Mouse (Mus musculus) brain, adult 2 months (tissue): Measurements from ENCODE around the gene Pip4k2c.
"Not testable (repeated sequence)": the region's sequence is repeated elsewhere in the genome, so short reads cannot be mapped to it uniquely, and the experiment has no call there.

ENCODE experiments used
- DNase-seq: peaks from one replicate; pipeline ENCODE4 v3.0.0; 2011; ENCODE audit warnings: low read depth, low spot score

The Pip4k2c gene

GRCm38 (mm10) chr10:127170837-127171272 lies 40.5 kb downstream of the Pip4k2c start:
- peak; percentile 69 for DNase-seq

DNA sequence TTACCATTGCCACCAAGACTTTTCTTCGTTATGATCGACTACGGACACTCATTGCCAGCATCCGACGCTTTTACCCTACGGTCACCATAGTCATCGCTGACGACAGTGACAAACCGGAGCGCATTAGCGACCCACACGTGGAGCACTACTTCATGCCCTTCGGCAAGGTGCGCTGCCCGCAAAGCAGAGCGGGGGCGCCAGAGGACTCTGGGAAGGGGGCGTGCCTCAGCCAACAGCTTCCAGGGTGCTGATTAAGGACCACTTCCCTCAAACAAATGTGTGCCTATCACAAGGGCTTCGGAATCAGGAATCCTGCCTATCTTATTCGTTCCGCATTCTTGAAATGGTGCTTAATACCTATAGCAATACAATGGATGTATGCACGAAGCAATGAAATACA lies 41.4 kb downstream of the Pip4k2c start:
- no peak for DNase-seq

- DNase-seq = peak; percentile 59
These were observed 43.7 kb downstream of the Pip4k2c start for GRCm38 (mm10) chr10:127167614-127168192.

DNA sequence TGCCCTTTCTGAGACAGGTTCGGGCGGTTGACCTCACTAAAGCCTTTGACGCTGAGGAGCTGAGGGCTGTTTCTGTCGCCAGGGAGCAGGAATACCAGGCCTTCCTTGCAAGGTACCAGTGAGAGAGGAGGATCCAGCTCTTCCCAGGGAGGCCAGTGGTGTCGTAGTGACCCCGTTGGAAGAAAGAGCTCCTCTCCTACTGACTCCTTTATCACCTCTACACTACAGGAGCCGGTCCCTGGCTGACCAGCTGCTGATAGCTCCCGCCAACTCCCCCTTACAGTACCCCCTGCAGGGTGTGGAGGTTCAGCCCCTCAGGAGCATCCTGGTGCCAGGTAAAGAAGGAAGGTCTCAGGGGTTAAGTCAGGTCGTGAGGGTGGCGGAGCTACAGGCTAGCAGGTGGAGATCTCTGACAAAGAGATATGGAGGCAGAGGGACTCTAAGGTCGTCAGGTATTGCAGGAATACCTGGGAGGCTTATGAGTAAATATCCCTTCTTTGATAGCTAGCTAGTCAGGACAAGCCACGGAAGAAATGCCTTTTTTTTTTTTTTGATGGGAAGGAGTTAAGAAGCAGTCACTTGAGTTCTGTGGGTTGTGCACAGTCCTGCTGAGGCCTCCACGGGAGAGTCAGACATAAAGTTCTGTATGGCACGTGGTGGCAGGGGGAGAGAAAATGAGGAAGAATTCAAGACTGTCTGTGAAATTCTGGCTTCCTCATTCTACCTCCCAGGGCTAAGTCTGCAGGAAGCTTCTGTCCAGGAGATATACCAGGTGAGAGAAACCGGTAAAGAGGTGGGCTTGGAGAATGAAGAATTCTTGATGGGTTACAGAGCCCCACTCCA lies 44.4 kb downstream of the Pip4k2c start:
- DNase-seq = no peak

DNA sequence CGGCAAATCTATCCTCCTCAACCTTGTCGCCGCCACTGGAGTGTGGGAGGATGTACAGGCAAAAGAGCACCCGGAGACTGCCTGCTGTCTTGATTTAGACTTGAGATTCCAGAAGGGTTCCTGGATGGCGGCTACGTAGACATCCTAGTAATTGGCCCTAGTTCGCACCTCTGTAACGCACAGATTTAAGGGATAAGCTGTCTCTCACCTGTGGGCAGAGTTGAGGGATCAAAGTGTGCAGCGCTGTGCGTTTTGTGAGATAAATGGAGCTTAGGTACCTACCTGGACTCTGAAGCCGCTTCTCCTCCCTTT lies 45.0 kb downstream of the Pip4k2c start:
- DNase-seq = no peak

DNA sequence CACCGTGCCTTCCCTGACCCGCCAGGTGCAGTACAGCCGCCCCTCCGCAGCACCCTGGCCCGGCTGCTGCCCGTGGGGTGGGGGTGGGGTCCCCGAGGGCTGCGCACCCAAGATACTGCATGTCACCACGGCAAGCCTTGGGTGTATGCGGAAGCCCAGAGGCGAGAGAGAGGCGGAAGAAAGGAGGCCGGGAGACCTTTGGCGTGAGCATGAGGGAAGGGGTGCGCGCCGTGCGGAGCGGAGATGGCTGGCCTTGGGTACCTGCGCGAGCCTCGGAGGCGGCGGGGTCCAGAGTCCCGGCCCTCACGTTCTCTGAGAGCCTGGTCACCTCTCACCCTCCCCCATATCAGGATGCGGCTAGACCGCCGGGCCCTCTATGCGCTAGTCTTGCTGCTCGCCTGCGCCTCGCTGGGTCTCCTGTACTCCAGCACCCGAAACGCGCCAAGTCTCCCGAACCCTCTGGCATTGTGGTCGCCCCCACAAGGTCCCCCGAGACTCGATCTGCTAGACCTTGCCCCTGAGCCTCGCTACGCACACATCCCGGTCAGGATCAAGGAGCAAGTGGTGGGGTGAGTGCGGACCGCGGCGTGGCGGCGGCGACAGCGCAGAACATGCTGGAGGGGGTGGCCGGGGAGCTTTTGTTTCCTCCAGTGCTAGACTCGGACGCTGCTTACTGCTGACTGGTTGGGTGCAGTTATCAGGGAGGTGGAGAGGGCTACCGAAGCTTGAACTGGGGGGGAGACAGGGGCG lies 45.6 kb downstream of the Pip4k2c start:
- DNase-seq = peak; percentile 86

DNA sequence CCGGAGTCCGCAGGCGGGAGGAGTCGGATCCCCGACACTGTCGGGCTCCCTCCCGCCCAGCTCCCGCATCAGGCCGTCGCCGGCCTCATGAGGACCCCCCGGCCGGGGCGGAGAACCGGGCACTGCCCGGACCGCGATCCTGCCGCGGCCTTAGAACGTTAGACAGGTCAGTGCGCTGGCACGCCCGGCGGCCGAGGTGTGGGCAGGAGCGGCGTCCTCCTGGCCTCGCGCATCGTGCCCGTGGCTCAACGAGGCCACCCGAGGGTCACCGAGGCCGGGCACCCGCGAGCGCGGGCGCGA lies 46.1 kb downstream of the Pip4k2c start:
- DNase-seq = no peak

GRCm38 (mm10) chr10:127164631-127165353 lies 46.6 kb downstream of the Pip4k2c start, which contains the start of gene B4galnt1:
B4galnt1 (plus strand) TSS chr10:127165225.
- DNase-seq = peak; percentile 96

DNA sequence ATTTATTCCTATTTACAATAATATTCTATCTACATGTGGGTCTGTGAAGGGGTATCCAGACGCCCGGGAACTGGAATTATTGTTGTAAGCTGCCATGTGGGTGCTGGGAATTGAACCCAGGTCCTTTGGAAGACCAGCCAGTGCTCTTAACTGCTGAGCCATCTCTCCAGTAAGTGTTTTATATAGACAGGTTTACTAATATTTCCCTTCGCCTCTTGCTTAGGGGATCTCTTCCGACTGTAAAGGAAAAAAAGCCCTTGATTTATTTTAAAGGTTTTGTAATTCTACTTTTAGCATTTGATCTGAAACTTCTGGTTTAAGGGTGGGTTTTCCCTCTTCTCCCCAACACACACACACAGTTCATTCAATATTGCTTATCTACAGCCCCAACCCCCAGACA lies 47.2 kb downstream of the Pip4k2c start:
- DNase-seq = no peak

GRCm38 (mm10) chr10:127162771-127163261 lies 48.6 kb downstream of the Pip4k2c start:
- DNase-seq = peak; percentile 88

- DNase-seq = no peak
These were observed 50.7 kb downstream of the Pip4k2c start for GRCm38 (mm10) chr10:127160728-127161127.

DNA sequence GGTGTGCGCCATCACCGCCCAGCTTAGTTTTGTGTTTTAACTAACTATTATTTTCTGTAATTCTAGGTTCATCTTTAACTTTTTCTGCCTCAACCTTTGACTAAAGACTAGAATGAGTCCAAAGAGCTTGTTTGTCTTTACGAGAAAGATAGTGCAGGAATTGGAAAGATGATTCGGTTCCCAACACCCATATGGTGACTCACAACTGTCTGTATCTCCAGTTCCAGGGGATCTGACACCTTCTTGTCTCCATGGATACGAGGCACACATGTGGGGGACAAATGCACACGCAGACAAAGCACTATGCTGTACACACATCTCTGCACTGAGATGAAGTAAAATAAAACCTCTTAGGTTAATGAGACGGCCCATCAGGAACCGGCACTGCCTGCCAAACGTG lies 51.3 kb downstream of the Pip4k2c start:
- DNase-seq = peak; percentile 83

DNA sequence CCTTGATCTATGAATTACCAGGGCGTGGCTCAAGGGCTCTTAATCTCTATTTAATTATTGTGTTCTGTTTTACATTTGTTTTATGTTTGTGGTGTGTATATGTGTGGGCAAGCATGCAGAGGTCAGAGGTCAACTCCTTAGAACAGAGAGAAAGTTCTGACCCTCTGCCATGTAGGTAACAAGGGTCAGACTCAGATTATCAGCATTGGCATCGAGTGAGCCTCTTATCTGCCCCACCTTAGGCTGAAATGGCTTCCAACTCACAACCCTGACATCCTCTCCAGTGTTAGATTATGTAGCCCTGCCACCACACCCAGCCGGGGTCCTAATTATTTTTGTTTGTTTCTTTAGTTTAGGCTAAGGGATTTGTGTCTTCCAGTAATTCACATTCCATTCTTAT lies 52.9 kb downstream of the Pip4k2c start:
- DNase-seq = no peak

GRCm38 (mm10) chr10:127156511-127156910 lies 54.9 kb downstream of the Pip4k2c start:
- no peak for DNase-seq

DNA sequence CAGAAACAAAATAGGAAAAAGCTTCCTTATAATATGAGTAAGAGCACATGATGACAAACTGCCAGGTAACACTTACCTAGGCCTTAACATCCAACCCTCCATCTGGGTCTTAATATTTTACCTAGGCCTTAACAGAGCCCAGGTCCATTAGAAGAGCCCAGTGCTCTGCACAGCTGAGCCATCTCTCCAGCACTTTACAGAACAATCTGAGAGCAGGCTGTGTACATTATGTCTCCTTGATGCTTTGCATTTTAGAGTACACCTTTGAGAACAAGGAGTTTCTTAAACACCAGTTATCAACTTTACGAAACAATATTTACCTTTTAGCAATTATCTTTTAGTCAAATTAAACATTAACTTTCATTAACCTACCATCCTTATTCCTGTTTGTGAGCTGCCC lies 55.3 kb downstream of the Pip4k2c start:
- DNase-seq = no peak

GRCm38 (mm10) chr10:127154652-127155051 lies 56.7 kb downstream of the Pip4k2c start:
- no peak for DNase-seq

DNA sequence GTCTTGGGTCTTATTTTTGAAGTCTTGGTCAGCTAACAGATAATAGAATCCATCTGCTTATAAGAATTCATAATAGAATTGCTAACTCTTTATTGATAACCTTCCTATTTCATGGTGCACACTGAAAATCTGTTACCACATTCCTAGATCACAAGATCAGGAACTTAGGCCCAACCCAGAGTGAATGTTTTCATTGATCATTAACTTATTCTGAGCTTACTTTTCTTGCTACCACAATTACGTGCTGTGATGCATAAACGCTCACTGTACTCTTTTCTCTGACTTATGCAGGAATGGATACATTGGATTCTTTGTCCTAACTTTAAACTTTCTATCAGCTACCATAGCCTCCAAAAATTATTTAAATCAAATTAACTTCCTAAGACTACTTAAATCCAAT lies 57.1 kb downstream of the Pip4k2c start:
- DNase-seq = no peak

DNA sequence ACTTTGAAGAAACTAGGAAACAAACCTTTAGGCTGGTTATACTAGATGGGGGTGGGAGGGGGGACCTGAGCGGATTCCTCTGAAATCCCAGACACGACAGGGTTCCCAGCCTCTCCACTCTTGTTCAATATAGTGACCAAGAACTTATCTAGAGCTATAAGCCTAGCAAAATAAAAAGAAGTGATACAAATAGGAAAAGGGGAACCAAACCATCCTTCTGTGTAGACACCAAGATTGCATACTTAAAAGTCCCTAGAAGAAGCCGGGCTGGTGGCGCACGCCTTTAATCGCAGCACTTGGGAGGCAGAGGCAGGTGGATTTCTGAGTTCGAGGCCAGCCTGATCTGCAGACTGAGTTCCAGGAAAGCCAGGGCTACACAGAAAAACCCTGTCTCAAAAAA lies 58.1 kb downstream of the Pip4k2c start:
- no peak for DNase-seq

DNA sequence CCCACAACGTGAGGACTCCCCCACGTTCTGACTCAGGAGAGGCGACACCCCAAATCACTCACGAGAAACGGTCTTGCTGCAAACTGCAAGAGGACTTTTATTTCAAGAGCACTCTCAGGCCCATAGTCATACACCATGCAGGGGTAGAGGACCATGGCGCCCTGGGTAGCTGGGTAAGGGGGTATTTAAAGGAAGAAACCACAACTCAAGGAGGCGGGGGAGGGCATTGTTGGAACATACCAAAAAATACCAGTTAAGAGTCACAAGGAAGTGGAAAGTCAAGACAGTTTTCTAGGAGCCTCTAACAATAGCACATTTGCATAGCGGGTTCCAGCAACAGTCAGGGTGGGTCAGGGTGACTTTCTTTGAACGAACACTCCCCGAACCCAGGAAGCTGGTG lies 58.8 kb downstream of the Pip4k2c start:
- DNase-seq = not testable (repeated sequence)

DNA sequence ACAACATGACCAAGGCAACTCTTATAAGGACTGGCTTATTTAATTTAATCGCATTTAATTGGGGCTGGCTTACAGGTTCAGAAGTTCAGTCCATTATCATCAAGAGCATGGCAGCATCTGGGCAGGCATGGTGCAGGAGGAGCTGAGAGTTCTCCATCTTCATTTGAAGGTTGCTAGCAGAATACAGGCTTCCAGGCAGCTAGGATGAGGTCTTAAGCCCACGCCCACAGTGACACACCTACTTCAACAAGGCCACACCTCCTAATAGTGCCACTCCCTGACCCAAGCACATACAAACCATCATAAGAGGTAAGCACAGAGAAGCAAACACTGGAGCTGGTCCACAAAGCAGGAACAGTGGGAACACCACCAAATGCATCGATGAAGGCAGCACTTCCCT lies 60.2 kb downstream of the Pip4k2c start:
- not testable (repeated sequence) for DNase-seq

DNA sequence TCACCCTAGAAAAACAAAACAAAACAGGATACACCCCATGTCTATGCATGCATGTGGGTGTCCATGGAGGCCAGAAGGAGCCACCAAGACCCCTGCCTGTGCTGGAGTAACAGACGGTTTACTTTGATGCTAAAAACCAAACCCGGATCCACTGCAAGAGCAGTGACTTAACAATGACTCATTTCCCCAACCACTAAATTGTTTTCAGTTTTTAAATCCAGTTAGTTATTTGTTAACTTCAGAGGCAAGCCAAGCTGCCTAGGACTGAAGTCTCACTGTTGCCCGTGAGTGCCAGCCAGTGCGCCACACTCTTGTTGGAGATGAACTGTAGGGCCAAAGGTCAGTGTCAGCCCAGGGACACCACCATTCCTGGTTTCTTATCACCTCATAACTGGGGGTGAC lies 60.9 kb downstream of the Pip4k2c start:
- DNase-seq = no peak

GRCm38 (mm10) chr10:127147135-127147534 lies 64.2 kb downstream of the Pip4k2c start:
- DNase-seq = no peak
